Mouse (Mus musculus) liver, embryonic 14.5 days (tissue): ENCODE measurements at regions not wholly inside any gene's neighbourhood (a gene's known extent, or its start where the extent isn't known, plus 50 kb on each side); places are given as distances from the start of the nearest gene placed in this dataset.

Experiments
- CTCF ChIP-seq: IDR thresholded peaks from 2 replicates; pipeline ENCODE4 v1.5.1; 2016; ENCODE audit warnings: antibody characterized with exemption, low read depth, control low read depth
- EP300 ChIP-seq: IDR thresholded peaks from 2 replicates; pipeline ENCODE4 v1.6.1; 2016; ENCODE audit warnings: antibody characterized with exemption, low read depth

GRCm38 (mm10) chr9:43660896-43661563 lies 82.8 kb upstream of the Nectin1 start:
- TF ChIP-seq CTCF (no peak), EP300 (no peak)
